Mouse (Mus musculus): ENCODE results near the gene Bach2. TPM values are rescaled to one million over a fixed set of nuclear protein-coding genes. Genes with fewer than 3 reads are reported as not detected.

Bach2 gene
- polyA plus RNA-seq, 1 experiment = 7.5 TPM

DNA sequence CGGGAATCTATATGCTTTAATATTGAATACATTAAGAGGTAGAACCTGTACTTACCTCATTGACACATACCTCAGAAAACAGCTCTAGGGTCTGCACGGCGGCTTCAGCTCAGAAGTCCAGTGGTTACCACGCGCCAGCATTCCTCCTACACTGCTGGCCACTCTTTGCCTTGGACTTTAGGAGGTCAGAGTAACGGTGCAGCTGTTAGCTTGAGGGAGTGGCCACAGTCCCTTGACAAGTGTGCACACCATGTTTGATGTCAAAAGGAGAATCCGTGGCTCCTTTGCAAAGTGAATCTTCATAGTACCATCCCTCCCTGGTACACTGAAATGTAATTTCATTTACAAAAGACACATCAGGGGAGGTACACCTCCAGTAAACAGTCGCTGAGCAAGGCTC is 179.3 kb downstream of the Bach2 start:
- DNase-seq = no peak
- TF ChIP-seq CTCF (IDR thresholded peaks at IDR 0.05; ENCODE audit: insufficient read depth, low read length) (no peak), POLR2A (IDR thresholded peaks at IDR 0.05; ENCODE audit: borderline replicate concordance, extremely low read depth, low read depth, low read length) (no peak)
- no peaks in the 10 kb centered on the region for H3K4me1 ChIP-seq (ENCODE audit: control insufficient read depth, insufficient read depth, low read length)
- 87% methylated on average over 8 of the region's 8 CpGs for WGBS
- H3K4me3 ChIP-seq (replicated peaks; ENCODE audit: extremely low read depth, low read depth, low read length) = no peak overlapping the region

DNA sequence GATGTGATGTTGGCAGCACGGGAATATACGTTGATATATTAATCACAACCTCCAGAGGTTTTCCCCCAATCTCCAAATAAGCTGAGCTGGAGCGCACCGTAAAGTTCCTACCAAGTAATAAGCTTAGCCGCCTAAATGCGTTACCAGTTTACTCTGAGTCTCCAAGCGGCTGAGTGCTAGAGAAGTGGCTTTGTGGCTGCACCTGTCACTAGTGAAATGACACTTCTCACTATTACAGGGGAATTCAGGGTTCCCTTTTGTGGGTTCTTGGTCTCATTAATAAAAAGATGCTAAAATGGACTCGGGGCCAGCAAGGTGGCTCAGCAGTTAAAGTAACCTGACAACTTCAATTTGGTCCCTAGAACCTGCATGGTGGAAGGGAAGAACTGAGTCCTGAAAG is 183.0 kb downstream of the Bach2 start:
- no peak overlapping the region for H3K4me3 ChIP-seq (replicated peaks; ENCODE audit: extremely low read depth, low read depth, low read length)
- H3K4me1 ChIP-seq (ENCODE audit: control insufficient read depth, insufficient read depth, low read length) = no peaks in the 10 kb centered on the region
- no peak for TF ChIP-seq CTCF (IDR thresholded peaks at IDR 0.05; ENCODE audit: insufficient read depth, low read length)
- TF ChIP-seq POLR2A (IDR thresholded peaks at IDR 0.05; ENCODE audit: borderline replicate concordance, extremely low read depth, low read depth, low read length) = no peak
- WGBS = 91% methylated on average over 8 of the region's 8 CpGs
- no peak for DNase-seq

DNA sequence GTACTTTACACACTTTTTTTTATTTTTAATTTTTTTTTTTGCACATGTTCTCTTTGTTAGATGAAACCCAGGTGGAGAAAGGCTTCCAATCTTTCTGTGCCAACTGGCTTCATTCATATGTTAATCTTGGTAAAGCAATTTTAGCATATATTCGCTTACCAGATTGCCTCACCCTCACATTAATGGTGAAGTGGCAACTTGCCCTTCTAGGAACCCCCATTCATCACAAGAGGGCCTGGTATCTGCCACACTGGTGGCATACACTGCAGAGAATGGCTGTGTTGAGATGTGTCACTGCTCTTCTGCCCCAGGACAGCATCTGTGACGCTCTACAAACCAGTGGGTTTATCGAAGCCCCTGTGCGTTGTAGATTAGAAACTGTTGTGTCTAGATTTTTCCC is 183.8 kb downstream of the Bach2 start:
- no peak overlapping the region for H3K4me3 ChIP-seq (replicated peaks; ENCODE audit: extremely low read depth, low read depth, low read length)
- DNase-seq = no peak
- 98% methylated on average over 4 of the region's 4 CpGs for WGBS
- H3K4me1 ChIP-seq (ENCODE audit: control insufficient read depth, insufficient read depth, low read length) = no peaks in the 10 kb centered on the region
- no peak for TF ChIP-seq CTCF (IDR thresholded peaks at IDR 0.05; ENCODE audit: insufficient read depth, low read length)
- TF ChIP-seq POLR2A (IDR thresholded peaks at IDR 0.05; ENCODE audit: borderline replicate concordance, extremely low read depth, low read depth, low read length) = no peak

GRCm38 (mm10) chr4:32423667-32424066 is 185.1 kb downstream of the Bach2 start:
- Histone ChIP-seq H3K4me3 (replicated peaks; ENCODE audit: extremely low read depth, low read depth, low read length) (no peak overlapping the region), H3K4me1 (ENCODE audit: control insufficient read depth, insufficient read depth, low read length) (no peaks in the 10 kb centered on the region)
- TF ChIP-seq POLR2A (IDR thresholded peaks at IDR 0.05; ENCODE audit: borderline replicate concordance, extremely low read depth, low read depth, low read length) = no peak
- no peak for TF ChIP-seq CTCF (IDR thresholded peaks at IDR 0.05; ENCODE audit: insufficient read depth, low read length)
- DNase-seq = no peak
- 63% methylated on average over 5 of the region's 5 CpGs for WGBS

- Histone ChIP-seq H3K4me1 (ENCODE audit: control insufficient read depth, insufficient read depth, low read length) (no peaks in the 10 kb centered on the region), H3K4me3 (replicated peaks; ENCODE audit: extremely low read depth, low read depth, low read length) (no peak overlapping the region)
- WGBS = 81% methylated on average over 7 of the region's 7 CpGs
- no peak for TF ChIP-seq POLR2A (IDR thresholded peaks at IDR 0.05; ENCODE audit: borderline replicate concordance, extremely low read depth, low read depth, low read length)
- no peak for TF ChIP-seq CTCF (IDR thresholded peaks at IDR 0.05; ENCODE audit: insufficient read depth, low read length)
- no peak for DNase-seq
Measured at GRCm38 (mm10) chr4:32424434-32424833, 185.8 kb downstream of the Bach2 start.

- DNase-seq = no peak
- no peak for TF ChIP-seq CTCF (IDR thresholded peaks at IDR 0.05; ENCODE audit: insufficient read depth, low read length)
- TF ChIP-seq POLR2A (IDR thresholded peaks at IDR 0.05; ENCODE audit: borderline replicate concordance, extremely low read depth, low read depth, low read length) = no peak
- 89% methylated on average over 7 of the region's 7 CpGs for WGBS
- no peak overlapping the region for H3K4me3 ChIP-seq (replicated peaks; ENCODE audit: extremely low read depth, low read depth, low read length)
- H3K4me1 ChIP-seq (ENCODE audit: control insufficient read depth, insufficient read depth, low read length) = no peaks in the 10 kb centered on the region
Measured at GRCm38 (mm10) chr4:32425060-32425459, 186.5 kb downstream of the Bach2 start.

- H3K4me1 ChIP-seq (ENCODE audit: control insufficient read depth, insufficient read depth, low read length) = no peaks in the 10 kb centered on the region
- TF ChIP-seq CTCF (IDR thresholded peaks at IDR 0.05; ENCODE audit: insufficient read depth, low read length) (no peak), POLR2A (IDR thresholded peaks at IDR 0.05; ENCODE audit: borderline replicate concordance, extremely low read depth, low read depth, low read length) (no peak)
- no peak for DNase-seq
- WGBS = 82% methylated on average over 3 of the region's 3 CpGs
- H3K4me3 ChIP-seq (replicated peaks; ENCODE audit: extremely low read depth, low read depth, low read length) = no peak overlapping the region
Measured at GRCm38 (mm10) chr4:32425641-32426040, 187.0 kb downstream of the Bach2 start.

GRCm38 (mm10) chr4:32426779-32427577 is 188.4 kb downstream of the Bach2 start:
- WGBS = 91% methylated on average over 27 of the region's 27 CpGs
- TF ChIP-seq CTCF (IDR thresholded peaks at IDR 0.05; ENCODE audit: insufficient read depth, low read length) (no peak), POLR2A (IDR thresholded peaks at IDR 0.05; ENCODE audit: borderline replicate concordance, extremely low read depth, low read depth, low read length) (no peak)
- no peak overlapping the region for H3K4me3 ChIP-seq (replicated peaks; ENCODE audit: extremely low read depth, low read depth, low read length)
- H3K4me1 ChIP-seq (ENCODE audit: control insufficient read depth, insufficient read depth, low read length) = peaks cover 4% of the 10 kb centered on the region; the same call in 1 of the 2 replicates
- no peak for DNase-seq

GRCm38 (mm10) chr4:32428738-32429137 is 190.1 kb downstream of the Bach2 start:
- Histone ChIP-seq H3K4me3 (replicated peaks; ENCODE audit: extremely low read depth, low read depth, low read length) (no peak overlapping the region), H3K4me1 (ENCODE audit: control insufficient read depth, insufficient read depth, low read length) (peaks cover 4% of the 10 kb centered on the region; the same call in 1 of the 2 replicates)
- no peak for DNase-seq
- 79% methylated on average over 9 of the region's 9 CpGs for WGBS
- no peak for TF ChIP-seq POLR2A (IDR thresholded peaks at IDR 0.05; ENCODE audit: borderline replicate concordance, extremely low read depth, low read depth, low read length)
- no peak for TF ChIP-seq CTCF (IDR thresholded peaks at IDR 0.05; ENCODE audit: insufficient read depth, low read length)

DNA sequence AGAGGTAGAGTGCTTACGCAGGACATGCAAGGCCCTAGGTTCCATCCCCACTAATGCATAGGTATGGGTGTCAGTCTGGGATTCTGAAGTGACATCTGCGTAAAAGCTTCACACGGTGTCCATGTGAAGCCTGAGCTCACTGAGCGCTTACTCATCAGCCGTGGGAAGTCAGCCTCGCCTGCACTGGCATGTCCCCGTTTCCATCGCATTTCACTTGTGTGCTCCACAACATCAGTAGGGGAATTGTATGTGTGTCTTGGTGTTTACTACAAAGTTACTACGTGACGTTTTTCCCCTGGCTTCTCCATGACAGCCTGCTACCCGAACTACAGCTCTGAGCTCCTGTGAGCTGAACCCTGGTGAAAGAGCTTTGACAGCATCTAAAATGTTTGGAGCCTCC is 191.5 kb downstream of the Bach2 start:
- TF ChIP-seq CTCF (IDR thresholded peaks at IDR 0.05; ENCODE audit: insufficient read depth, low read length) (no peak), POLR2A (IDR thresholded peaks at IDR 0.05; ENCODE audit: borderline replicate concordance, extremely low read depth, low read depth, low read length) (no peak)
- 80% methylated on average over 11 of the region's 11 CpGs for WGBS
- DNase-seq = no peak
- Histone ChIP-seq H3K4me1 (ENCODE audit: control insufficient read depth, insufficient read depth, low read length) (peaks cover 4% of the 10 kb centered on the region; the same call in 1 of the 2 replicates), H3K4me3 (replicated peaks; ENCODE audit: extremely low read depth, low read depth, low read length) (no peak overlapping the region)
